Mouse (Mus musculus) heart, postnatal 25 days (tissue): Measurements from ENCODE around the gene Gm20716. TPM values are rescaled to one million over a fixed set of nuclear protein-coding genes. Genes with fewer than 3 reads are reported as not detected.
"Not testable (repeated sequence)": the region's sequence is repeated elsewhere in the genome, so short reads cannot be mapped to it uniquely, and the experiment has no call there.

Experiments used
- DNase-seq: peaks from one replicate; pipeline ENCODE4 v3.0.0; 2022; ENCODE audit warnings: low spot score
- intact Hi-C: fragments of 180-260 bp; cut with DNase I; formaldehyde crosslinking; loops from one replicate; pipeline ENCODE4 v1.15.1; 2025
- total RNA-seq, 2 experiments: library from RNA; stranded (reverse); gene quantifications; 2 replicates each; pipeline ENCODE4 v1.2.3; 2021

Gene Gm20716
- total RNA-seq, 2 experiments from 2014 or later = 12.6 to 13.6 TPM

GRCm38 (mm10) chr2:168169800-168170113 lies 60.4 kb downstream of the Gm20716 start:
- intact Hi-C loops = no loop called here
- no peak for DNase-seq

DNA sequence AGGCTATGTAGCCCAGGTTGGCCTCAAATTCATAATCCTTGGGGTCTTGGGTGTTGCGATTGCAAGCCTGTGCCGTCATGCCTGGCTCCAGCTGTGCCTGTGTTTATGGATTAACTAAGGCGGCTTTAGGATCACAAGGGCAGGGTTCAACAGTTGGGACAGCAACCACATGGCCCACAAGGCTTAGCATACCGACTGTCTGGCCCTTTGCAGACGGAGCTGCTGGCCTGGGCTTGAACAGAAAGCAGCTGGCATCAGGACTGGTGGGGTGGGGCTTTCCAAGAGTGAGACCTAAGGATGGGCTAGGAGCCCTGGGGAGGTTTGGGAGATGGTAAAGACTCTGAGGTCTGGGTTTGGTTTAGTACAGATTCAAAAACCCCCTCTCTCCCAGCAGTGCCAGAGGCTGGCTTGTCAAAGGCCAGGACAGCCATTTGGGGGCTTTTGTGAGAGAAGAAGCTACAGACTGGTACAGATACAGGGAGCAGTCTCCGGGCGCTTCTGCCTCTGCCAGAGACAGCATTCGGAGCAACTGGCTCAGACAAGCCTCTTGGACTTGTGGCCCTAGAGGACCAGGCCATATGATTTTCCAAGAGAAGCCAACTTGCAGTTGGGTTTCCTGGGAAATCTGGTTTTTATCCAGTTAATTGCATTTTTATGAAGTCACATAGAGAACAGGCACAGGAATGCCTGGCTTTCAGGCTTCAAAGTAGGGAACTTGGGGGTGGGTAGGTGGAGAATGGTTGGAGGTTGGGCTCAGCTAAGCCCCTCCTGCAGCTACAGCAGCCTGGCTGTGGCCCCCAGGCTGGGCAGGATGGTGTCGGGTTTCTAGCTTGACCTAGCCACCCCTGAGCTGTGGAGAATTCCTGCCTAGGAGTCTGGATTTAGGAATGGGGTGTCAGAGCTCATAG lies 61.0 kb downstream of the Gm20716 start:
- intact Hi-C loops = no loop called here
- DNase-seq = no peak

GRCm38 (mm10) chr2:168167781-168168180 lies 62.4 kb downstream of the Gm20716 start:
- no peak for DNase-seq
- intact Hi-C loops = no loop called here

DNA sequence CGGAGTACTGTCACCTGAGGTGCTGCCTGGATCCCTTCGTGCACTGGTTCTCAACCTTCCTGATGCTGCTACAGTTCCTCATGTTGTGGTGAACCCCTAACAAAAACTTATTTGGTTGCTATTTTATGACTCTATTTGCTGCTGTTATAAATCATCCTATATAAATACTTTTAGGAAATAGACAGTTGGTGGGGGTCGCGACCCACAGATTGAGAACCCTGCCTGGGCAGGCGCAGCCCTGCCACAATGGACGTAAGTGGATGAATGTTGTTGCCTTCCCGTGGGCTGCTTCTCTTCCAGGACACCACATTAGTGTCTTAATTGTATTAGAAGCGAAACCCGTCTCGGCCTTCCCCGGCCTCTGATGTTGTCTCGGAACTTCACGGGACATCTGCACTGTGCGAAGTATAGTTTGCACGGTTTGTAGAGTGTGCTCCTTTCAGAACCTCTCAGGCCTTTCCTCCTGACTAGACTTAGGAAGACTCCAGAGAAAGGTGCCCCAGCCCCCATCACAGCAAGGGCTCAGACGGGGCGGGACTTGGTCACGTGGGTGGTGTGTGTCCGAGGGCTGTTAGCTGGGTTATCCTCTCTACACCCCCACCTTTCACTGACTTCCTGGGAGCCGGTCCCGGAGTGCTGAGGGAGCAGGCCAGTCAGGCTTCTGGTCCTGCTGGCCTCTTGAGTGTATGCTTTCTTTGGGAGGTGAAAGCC lies 63.3 kb downstream of the Gm20716 start:
- no peak for DNase-seq
- intact Hi-C loops = no loop called here

DNA sequence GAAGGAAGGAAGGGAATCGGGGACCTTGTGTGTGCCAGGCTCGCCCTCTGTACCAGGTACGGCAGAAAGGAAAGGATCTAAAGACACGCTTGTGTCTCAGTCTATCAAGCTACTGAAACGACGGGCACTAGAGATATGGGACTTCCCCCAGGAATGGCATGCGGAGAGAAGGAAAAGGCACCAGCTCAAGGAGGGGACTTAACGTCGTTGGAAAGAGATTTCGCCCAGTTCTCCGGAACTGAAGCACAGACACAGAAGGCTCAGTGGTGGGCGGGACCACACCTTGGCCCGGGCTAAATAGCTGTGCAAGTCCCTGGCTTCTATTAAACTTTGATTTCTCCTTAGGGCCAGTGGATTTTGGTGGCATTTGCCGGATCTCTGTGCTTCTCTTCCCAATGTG lies 68.2 kb downstream of the Gm20716 start:
- no peak for DNase-seq
- intact Hi-C loops = no loop called here

DNA sequence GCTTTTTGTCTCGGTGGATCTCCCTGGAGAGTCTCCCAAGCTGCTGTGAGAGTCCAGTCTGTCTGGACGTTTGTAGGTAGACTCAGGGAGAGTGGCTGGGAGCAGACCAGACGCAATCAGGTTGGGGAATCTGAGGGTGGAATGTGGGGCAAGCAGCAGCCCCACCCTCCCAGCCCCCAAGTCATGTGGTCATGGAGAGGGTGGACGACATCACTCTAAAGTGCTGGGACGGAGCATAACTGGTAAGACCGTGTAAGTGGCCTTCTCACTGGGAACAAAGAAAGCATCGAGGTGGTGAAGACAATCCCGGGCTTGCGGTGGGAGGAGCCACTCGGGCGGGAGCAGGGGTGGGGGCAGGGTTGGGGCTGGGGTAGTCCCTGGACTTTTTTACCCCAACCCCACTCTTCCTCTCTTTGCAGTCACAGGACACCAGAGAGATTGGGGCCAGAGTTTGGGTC lies 68.6 kb downstream of the Gm20716 start:
- DNase-seq = no peak
- intact Hi-C loops = no loop called here

DNA sequence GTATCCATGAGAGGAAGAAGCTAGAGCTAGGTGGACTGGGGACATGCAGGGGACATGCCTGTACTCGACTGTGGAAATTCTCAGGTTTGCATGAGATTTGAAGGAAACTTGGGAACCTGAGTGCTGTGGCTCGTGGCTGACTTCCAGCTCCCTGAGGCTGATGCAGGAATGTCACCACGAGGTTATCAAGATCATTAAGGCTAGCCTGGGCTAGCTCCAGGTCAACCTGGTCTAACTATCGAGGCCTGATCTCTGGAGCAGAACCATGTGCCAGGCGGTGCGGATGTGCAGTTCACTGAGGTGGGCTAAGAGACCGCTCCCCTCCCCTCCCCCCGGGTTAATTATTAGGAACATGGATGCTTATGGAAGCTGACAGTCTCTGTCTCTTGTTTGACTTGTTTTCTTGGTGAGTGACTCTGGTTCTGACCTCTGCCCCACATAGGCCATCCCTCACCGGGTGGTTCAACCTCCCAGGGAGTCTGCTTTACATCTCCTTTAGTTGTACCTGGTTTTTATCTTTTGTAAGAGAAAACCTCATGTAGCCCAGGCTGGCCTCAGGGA lies 69.7 kb downstream of the Gm20716 start:
- intact Hi-C loops = no loop called here
- DNase-seq = no peak

GRCm38 (mm10) chr2:168158911-168159711 lies 71.1 kb downstream of the Gm20716 start:
- no peak for DNase-seq
- intact Hi-C loops = loop anchor here (5.0 kb wide), 1 partner anchor 43 kb away; no protein-coding TSS in a partner anchor

- DNase-seq = not testable (repeated sequence)
- intact Hi-C loops = loop anchor here (5.0 kb wide), 1 partner anchor 44 kb away; no protein-coding TSS in a partner anchor
These were observed 72.2 kb downstream of the Gm20716 start for GRCm38 (mm10) chr2:168157974-168158373.

- intact Hi-C loops = loop anchor here (5.0 kb wide), 1 partner anchor 46 kb away; no protein-coding TSS in a partner anchor
- no peak for DNase-seq
These were observed 73.8 kb downstream of the Gm20716 start for GRCm38 (mm10) chr2:168156361-168156760.

- intact Hi-C loops = loop anchor here (5.0 kb wide), 1 partner anchor 47 kb away; no protein-coding TSS in a partner anchor
- DNase-seq = no peak
These were observed 74.5 kb downstream of the Gm20716 start for GRCm38 (mm10) chr2:168155666-168156065.

DNA sequence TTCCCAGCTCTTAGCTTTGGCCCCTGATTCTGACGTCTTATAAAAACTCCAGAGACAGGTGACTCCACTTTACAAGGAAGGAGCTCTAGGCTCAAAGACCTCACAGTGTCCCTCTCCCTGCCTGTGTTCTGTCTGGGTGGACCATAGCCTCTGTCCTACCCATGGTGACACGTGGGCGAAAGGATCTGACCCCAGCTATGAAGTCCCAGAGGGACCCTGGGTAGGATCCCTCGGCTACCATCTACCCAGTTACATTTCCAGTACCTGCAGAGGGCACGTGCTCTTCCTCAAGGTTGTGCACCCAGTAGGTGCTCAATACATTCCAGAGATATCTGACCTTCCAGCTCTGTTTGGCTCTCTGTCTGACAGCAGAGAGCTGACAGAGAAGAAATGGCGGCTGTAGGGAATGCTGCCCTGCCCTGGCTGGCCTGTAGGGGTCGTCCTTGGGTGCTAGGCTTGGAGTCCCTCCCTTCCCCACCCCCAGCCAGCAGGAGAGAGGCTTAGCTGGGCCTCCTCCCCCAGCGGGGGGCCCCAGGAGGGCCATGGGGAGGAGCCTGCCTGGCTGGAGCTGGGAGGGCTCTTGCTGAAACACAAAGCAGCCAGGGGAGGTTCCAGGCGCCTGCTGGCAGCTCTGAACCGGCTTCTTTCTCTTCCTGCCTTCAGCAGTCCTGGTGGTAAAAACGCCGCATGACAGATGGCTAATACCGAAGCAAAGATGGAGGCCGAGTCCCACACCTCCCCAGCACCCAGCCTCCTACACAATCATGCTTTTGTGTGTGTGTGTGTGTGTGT lies 75.9 kb downstream of the Gm20716 start:
- DNase-seq = peak; percentile 67
- intact Hi-C loops = no loop called here

- intact Hi-C loops = no loop called here
- DNase-seq = no peak
These were observed 80.9 kb downstream of the Gm20716 start for GRCm38 (mm10) chr2:168149241-168149640.

GRCm38 (mm10) chr2:168147722-168148432 lies 82.3 kb downstream of the Gm20716 start:
- DNase-seq = no peak
- intact Hi-C loops = no loop called here

DNA sequence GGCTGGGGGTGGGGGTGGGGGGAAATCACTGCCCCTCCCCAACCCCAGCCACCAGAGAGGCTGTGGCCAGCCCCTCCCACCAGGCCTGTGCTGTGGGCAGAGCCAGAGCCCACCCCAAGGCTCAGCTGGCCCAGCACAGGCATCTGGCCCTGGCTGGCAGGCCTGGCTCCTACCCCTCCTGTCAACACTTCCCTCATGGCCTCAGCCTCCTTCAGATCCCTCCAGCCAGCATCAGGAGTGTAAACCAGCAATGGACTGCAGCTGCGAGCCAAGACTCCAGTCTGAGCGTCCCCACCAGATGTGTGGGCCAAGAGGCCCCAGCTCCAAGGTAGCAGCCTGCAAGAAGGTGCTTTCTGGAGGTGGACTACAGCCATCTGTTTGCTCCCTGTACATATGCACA lies 84.7 kb downstream of the Gm20716 start:
- DNase-seq = no peak
- intact Hi-C loops = no loop called here

GRCm38 (mm10) chr2:168143794-168144193 lies 86.4 kb downstream of the Gm20716 start:
- intact Hi-C loops = no loop called here
- DNase-seq = no peak

DNA sequence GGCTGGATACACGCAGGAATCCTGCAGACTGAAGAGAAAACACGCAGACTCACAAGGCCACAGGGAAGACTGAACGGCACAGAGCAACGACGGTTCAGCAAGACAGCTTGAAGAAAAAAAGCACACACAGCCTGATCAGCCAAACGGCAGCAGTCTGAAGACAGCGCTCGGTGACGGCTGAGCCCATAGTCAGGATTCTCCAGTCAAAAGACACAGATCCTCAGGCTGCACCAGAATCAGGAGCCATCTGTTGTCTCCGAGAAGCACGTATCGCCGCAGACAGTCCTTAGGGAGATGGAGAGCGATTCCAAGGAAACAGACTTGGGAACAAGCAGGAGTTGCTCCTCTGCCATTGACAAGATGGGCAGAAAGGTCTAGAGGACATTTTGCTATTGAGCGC lies 93.0 kb downstream of the Gm20716 start:
- intact Hi-C loops = no loop called here
- DNase-seq = no peak
